Mouse (Mus musculus): ENCODE data around the gene Dnajc15.

DNA sequence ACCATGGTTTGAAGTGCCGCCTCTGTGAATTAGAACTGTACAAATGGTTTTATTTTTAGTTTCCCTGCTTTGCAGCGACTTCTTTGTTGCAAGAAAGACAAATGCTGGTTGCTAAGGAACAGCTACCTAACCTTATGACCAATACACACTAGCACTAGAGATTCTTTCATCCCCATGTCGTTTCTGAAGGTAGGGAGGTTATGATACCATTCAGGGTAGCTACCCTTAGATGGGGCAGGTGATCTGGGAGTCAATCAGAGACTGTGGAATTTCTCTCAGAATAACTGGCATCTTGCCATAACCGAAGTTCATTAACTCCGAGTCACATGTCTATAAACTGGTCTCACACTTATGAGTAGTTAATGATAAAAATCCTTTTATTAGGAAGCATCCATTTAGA lies 30.5 kb upstream of the Dnajc15 start:
- TF ChIP-seq CTCF (IDR thresholded peaks at IDR 0.05; ENCODE audit: low read depth, low read length) (no peak), POLR2A (IDR thresholded peaks at IDR 0.05; ENCODE audit: extremely low read depth, insufficient read depth, low read length) (no peak)

All from liver, adult 2 months (tissue).